Mouse (Mus musculus): Measurements from ENCODE around the gene Mrps23. TPM values are rescaled to one million over a fixed set of nuclear protein-coding genes. Genes with fewer than 3 reads are reported as not detected.

Mrps23 gene
- polyA plus RNA-seq, 1 experiment from 2014 or later = 63.9 TPM

DNA sequence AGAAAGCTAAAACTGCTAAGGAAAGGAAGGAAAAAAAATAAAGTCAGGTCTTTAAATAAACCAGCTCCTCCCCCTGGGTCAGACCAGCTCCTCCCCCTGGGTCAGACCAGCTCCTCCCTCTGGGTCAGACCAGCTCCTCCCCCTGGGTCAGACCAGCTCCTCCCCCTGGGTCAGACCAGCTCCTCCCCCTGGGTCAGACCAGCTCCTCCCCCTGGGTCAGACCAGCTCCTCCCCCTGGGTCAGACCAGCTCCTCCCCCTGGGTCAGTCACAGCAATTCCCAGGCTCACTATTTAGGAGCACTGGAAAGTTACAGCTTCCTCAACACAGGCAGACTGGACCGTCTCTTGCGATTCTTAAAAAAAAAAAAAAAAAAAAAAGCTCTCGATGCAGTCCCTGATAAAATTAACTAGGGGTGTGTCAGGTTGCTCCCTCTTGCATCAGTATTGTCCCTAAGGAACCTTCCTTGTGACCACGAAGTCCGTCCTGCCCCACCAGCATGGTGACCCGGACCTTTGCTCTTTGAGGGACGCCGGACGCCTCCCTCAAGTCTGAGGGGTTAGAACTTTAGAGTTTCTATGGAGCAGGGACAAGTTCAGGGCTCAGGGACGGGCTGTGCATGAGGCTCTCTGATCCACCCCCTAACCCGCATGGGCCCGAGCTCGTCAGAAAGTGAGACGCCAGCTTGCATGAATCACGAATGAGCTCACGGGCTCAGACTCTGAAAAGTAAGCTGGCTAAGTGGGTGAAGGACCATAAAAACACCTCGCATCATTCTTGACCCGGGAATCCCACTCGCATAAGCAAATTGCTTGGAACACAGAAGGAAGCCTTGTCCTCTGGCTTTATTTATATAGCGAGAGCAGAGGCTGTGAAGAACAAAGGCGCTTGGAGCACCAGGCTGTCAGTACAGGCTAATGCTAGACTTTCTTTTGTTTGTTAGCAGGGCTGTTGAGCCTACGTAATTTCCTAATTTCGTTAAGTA lies 31.3 kb downstream of the Mrps23 start:
- peak overlapping the region; percentile 38; the same call in 1 of the 2 replicates for H3K9ac ChIP-seq (ENCODE audit: low read depth, low read length)
- peak; percentile 86 for ATAC-seq
- WGBS = 14% methylated on average over 23 of the region's 23 CpGs

DNA sequence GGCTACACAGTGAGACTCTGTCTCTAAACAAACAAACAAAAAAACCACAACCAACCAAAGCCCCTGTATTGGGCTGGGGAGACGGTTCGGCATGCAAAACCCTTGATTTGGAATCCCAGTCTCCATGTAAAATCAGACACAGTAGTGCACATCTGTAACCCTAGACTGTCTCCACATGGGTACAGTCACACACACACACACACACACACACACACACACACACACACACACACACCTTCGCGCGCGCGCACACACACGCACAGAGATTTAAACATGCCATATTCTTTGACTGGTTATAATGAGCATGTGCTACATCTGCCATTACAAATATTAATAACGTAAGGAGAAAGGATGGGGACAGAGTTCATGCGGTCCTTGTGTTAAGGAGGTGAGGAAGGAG lies 36.1 kb downstream of the Mrps23 start:
- Histone ChIP-seq H3K4me3 (ENCODE audit: low read length) (no peak overlapping the region), H3K27ac (ENCODE audit: low read length) (no peak overlapping the region), H3K27me3 (replicated peaks; ENCODE audit: control insufficient read depth, insufficient read depth, low read length) (no peaks in the 10 kb centered on the region), H3K36me3 (ENCODE audit: control insufficient read depth, insufficient read depth, low read length) (no peaks in the 10 kb centered on the region), H3K9me3 (ENCODE audit: control insufficient read depth, low read length) (no peaks in the 10 kb centered on the region), H3K4me1 (ENCODE audit: control insufficient read depth, insufficient read depth, low read length) (peaks cover 12% of the 10 kb centered on the region), H3K9ac (ENCODE audit: low read depth, low read length) (no peak overlapping the region), H3K4me2 (ENCODE audit: low read depth, low read length) (no peak overlapping the region)
- WGBS = 84% methylated on average over 10 of the region's 10 CpGs
- ATAC-seq = no peak

More for the DNA sequence above, 31.3 kb downstream of the Mrps23 start:
- H3K4me2 ChIP-seq (ENCODE audit: low read depth, low read length) = peak overlapping the region; percentile 65
- no peaks in the 10 kb centered on the region for H3K36me3 ChIP-seq (ENCODE audit: control insufficient read depth, insufficient read depth, low read length)
- H3K9me3 ChIP-seq (ENCODE audit: control insufficient read depth, low read length) = no peaks in the 10 kb centered on the region
- no peaks in the 10 kb centered on the region for H3K27me3 ChIP-seq (replicated peaks; ENCODE audit: control insufficient read depth, insufficient read depth, low read length)
- H3K27ac ChIP-seq (ENCODE audit: low read length) = peak overlapping the region; percentile 52; the same call in 1 of the 2 replicates
- peaks cover 11% of the 10 kb centered on the region for H3K4me1 ChIP-seq (ENCODE audit: control insufficient read depth, insufficient read depth, low read length)
- H3K4me3 ChIP-seq (ENCODE audit: low read length) = peak overlapping the region; percentile 33

DNA sequence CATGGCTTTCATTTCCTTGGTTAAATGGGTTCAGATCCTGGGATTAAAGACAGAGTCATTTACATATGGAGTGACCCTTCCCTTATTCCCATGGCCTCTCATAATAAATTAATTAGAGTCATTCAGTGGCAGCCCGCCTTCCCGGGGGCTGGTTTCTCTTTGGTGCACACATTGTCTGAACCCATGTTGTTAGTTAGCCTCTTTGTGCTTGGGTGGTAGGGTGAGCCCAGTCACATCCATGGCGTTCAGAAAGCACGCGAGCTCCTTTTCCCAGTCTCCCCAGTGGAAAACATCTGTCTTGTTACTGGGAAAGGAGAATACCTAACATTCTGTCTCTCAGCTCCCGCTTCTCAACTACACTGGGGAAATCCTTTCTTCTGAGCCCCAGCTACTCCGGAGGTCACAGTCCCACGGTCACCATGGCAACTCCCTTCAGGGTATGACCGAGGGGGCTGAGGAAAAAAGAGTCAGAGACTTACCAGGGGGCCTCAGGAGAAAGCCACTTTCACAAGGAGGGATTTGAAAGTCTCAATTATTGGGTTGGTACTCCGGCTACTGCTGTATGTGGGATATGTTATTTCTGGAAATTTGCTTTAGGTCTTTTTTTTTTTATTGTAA lies 36.7 kb downstream of the Mrps23 start:
- no peak overlapping the region for H3K4me3 ChIP-seq (ENCODE audit: low read length)
- H3K4me2 ChIP-seq (ENCODE audit: low read depth, low read length) = no peak overlapping the region
- no peak overlapping the region for H3K9ac ChIP-seq (ENCODE audit: low read depth, low read length)
- H3K36me3 ChIP-seq (ENCODE audit: control insufficient read depth, insufficient read depth, low read length) = no peaks in the 10 kb centered on the region
- H3K27me3 ChIP-seq (replicated peaks; ENCODE audit: control insufficient read depth, insufficient read depth, low read length) = no peaks in the 10 kb centered on the region
- no peak overlapping the region for H3K27ac ChIP-seq (ENCODE audit: low read length)
- no peaks in the 10 kb centered on the region for H3K9me3 ChIP-seq (ENCODE audit: control insufficient read depth, low read length)
- peaks cover 8% of the 10 kb centered on the region for H3K4me1 ChIP-seq (ENCODE audit: control insufficient read depth, insufficient read depth, low read length)
- WGBS = 32% methylated on average over 10 of the region's 10 CpGs
- no peak for ATAC-seq

DNA sequence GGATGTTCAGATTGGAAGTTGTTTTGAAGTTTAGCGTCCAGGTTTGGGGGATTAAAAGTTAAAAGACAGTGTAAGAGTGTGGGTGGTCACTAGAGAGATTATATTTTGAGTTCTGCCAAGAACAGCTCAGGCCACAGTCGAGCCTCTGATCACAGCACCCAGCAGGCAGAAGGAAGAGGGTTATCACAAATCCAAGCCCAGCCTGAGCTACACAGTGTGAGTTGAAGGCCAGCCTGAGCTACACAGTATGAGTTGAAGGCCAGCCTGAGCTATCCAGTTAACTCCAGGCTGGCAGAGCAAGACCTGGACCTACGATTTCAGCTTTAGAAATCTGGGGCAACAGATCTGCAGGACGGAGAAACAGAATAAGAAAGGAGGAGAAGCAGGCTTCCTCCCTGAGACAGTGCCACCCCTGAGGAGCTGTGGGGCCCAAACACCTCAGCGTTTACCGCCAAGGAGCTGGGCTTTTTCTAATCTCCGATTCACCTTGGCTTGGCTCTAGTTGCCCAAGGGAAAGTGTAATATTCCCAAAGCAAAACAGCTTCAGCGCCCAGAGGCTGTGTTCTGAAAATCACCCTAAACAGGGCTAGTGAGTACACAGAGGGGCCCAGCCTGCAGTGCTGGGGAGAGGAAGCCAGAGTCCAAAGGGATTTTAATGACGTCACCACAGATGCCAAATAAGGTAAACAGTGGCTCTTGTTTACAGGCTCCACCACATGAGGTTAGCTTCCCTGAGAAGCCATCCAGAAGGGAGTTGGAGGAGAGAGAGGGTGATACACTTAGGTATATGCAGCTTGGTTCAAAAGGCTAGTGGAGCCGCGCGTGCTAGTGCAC lies 37.5 kb downstream of the Mrps23 start:
- WGBS = 51% methylated on average over 12 of the region's 12 CpGs
- Histone ChIP-seq H3K9ac (ENCODE audit: low read depth, low read length) (peak overlapping the region; percentile 30; the same call in 1 of the 2 replicates), H3K4me3 (ENCODE audit: low read length) (no peak overlapping the region), H3K27ac (ENCODE audit: low read length) (no peak overlapping the region), H3K36me3 (ENCODE audit: control insufficient read depth, insufficient read depth, low read length) (no peaks in the 10 kb centered on the region), H3K27me3 (replicated peaks; ENCODE audit: control insufficient read depth, insufficient read depth, low read length) (no peaks in the 10 kb centered on the region), H3K9me3 (ENCODE audit: control insufficient read depth, low read length) (no peaks in the 10 kb centered on the region), H3K4me2 (ENCODE audit: low read depth, low read length) (no peak overlapping the region), H3K4me1 (ENCODE audit: control insufficient read depth, insufficient read depth, low read length) (peaks cover 8% of the 10 kb centered on the region)
- peak; percentile 76 for ATAC-seq

DNA sequence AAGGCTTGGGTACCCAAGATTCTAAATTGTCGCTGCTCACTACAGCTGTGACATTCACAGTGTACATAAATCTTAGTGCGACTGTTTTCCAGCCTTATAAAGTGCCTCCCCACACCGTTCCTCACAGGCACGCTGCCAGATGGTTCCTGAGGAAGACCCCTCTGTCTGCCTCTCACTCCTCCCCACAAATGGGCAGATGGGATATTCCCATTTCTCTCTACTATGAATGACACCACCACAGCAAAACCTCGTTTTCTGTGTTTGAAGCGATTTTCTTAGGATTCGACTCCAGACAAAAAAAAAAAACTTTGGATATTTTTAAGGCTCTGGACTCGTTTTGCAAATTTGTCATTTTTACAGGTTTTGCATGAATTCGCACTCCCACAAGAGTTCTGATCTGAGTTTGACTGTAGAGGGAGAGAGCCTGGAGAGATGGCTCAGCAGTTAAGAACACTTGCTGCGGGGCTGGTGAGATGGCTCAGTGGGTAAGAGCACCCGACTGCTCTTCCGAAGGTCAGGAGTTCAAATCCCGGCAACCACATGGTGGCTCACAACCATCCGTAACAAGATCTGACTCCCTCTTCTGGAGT lies 41.5 kb downstream of the Mrps23 start:
- H3K9ac ChIP-seq (ENCODE audit: low read depth, low read length) = no peak overlapping the region
- no peaks in the 10 kb centered on the region for H3K9me3 ChIP-seq (ENCODE audit: control insufficient read depth, low read length)
- peaks cover 9% of the 10 kb centered on the region for H3K4me1 ChIP-seq (ENCODE audit: control insufficient read depth, insufficient read depth, low read length)
- no peaks in the 10 kb centered on the region for H3K27me3 ChIP-seq (replicated peaks; ENCODE audit: control insufficient read depth, insufficient read depth, low read length)
- H3K4me2 ChIP-seq (ENCODE audit: low read depth, low read length) = no peak overlapping the region
- no peak overlapping the region for H3K27ac ChIP-seq (ENCODE audit: low read length)
- H3K36me3 ChIP-seq (ENCODE audit: control insufficient read depth, insufficient read depth, low read length) = no peaks in the 10 kb centered on the region
- H3K4me3 ChIP-seq (ENCODE audit: low read length) = no peak overlapping the region
- 76% methylated on average over 14 of the region's 14 CpGs for WGBS
- no peak for ATAC-seq

DNA sequence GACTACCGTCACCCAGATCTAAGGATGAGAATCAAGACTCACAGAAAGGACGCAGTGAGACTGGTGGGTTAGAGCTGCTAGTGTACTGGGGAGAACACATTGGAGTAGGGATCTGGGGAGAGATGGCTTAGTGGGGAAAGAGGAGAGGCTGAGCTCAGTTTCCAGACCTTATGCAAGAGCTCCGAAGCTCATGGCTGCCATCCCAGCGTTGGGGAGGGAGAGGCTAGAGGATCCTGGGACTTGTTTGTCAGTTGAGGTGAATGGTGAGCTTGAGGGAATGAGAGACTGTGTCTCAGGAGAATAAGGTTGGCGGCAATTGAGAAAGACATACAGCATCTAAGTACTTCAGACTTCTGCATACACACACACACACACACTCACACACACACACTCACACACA lies 44.4 kb downstream of the Mrps23 start:
- ATAC-seq = no peak
- Histone ChIP-seq H3K27me3 (replicated peaks; ENCODE audit: control insufficient read depth, insufficient read depth, low read length) (no peaks in the 10 kb centered on the region), H3K4me3 (ENCODE audit: low read length) (no peak overlapping the region), H3K9me3 (ENCODE audit: control insufficient read depth, low read length) (no peaks in the 10 kb centered on the region), H3K27ac (ENCODE audit: low read length) (no peak overlapping the region), H3K9ac (ENCODE audit: low read depth, low read length) (no peak overlapping the region), H3K4me1 (ENCODE audit: control insufficient read depth, insufficient read depth, low read length) (peaks cover 9% of the 10 kb centered on the region; the same call in 1 of the 2 replicates), H3K4me2 (ENCODE audit: low read depth, low read length) (no peak overlapping the region), H3K36me3 (ENCODE audit: control insufficient read depth, insufficient read depth, low read length) (no peaks in the 10 kb centered on the region)
- WGBS = 55% methylated on average over 5 of the region's 5 CpGs

- no peaks in the 10 kb centered on the region for H3K27me3 ChIP-seq (replicated peaks; ENCODE audit: control insufficient read depth, insufficient read depth, low read length)
- no peak overlapping the region for H3K9ac ChIP-seq (ENCODE audit: low read depth, low read length)
- H3K4me2 ChIP-seq (ENCODE audit: low read depth, low read length) = no peak overlapping the region
- no peaks in the 10 kb centered on the region for H3K36me3 ChIP-seq (ENCODE audit: control insufficient read depth, insufficient read depth, low read length)
- no peak for ATAC-seq
- H3K9me3 ChIP-seq (ENCODE audit: control insufficient read depth, low read length) = no peaks in the 10 kb centered on the region
- no peak overlapping the region for H3K27ac ChIP-seq (ENCODE audit: low read length)
- no peak overlapping the region for H3K4me3 ChIP-seq (ENCODE audit: low read length)
- peaks cover 9% of the 10 kb centered on the region; the same call in 1 of the 2 replicates for H3K4me1 ChIP-seq (ENCODE audit: control insufficient read depth, insufficient read depth, low read length)
- WGBS = 67% methylated on average over 3 of the region's 3 CpGs
These were observed 46.4 kb downstream of the Mrps23 start for GRCm38 (mm10) chr11:88250568-88250967.

DNA sequence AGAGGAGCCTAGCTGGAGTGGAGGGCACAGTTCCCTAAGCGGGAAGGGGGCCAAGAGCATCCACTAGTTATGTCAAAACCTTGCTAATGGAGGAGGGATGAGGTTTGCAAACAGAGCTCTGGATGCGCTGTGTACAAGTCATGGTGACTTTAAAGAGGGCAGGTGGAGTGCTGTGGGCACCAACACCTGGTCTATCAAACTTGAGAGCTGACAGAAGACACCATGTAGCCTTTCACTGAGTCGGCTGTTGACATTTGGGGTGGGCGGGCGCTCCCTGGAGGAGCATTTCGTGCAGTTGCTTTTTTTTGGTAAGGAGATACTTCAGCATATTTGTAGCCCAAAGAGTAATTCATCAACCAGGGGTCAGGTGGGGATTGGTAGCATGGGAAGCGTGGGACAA lies 47.1 kb downstream of the Mrps23 start:
- 64% methylated on average over 7 of the region's 7 CpGs for WGBS
- Histone ChIP-seq H3K36me3 (ENCODE audit: control insufficient read depth, insufficient read depth, low read length) (no peaks in the 10 kb centered on the region), H3K4me1 (ENCODE audit: control insufficient read depth, insufficient read depth, low read length) (peaks cover 9% of the 10 kb centered on the region; the same call in 1 of the 2 replicates), H3K9me3 (ENCODE audit: control insufficient read depth, low read length) (no peaks in the 10 kb centered on the region), H3K27me3 (replicated peaks; ENCODE audit: control insufficient read depth, insufficient read depth, low read length) (no peaks in the 10 kb centered on the region), H3K4me2 (ENCODE audit: low read depth, low read length) (no peak overlapping the region), H3K4me3 (ENCODE audit: low read length) (no peak overlapping the region), H3K27ac (ENCODE audit: low read length) (no peak overlapping the region), H3K9ac (ENCODE audit: low read depth, low read length) (no peak overlapping the region)
- no peak for ATAC-seq
